Mouse (Mus musculus): ENCODE measurements at regions not wholly inside any gene's neighbourhood (a gene's known extent, or its start where the extent isn't known, plus 50 kb on each side); places are given as distances from the start of the nearest gene placed in this dataset.

- Histone ChIP-seq H3K4me1 (ENCODE audit: control insufficient read depth, insufficient read depth, low read length) (no peaks in the 10 kb centered on the region), H3K9ac (ENCODE audit: low read length) (no peak overlapping the region), H3K36me3 (ENCODE audit: control insufficient read depth, insufficient read depth, low read length) (no peaks in the 10 kb centered on the region), H3K4me2 (ENCODE audit: low read depth, low read length) (no peak overlapping the region), H3K27me3 (ENCODE audit: control insufficient read depth, insufficient read depth, low read length) (no peaks in the 10 kb centered on the region), H3K4me3 (replicated peaks; ENCODE audit: low read length) (no peak overlapping the region), H3K27ac (ENCODE audit: low read length) (no peak overlapping the region), H3K9me3 (replicated peaks; ENCODE audit: control insufficient read depth, low read length) (no peaks in the 10 kb centered on the region)
- no peak for ATAC-seq (ENCODE audit: insufficient read depth, low FRiP score)
- WGBS, result 64% methylated on average over 4 of the region's 4 CpGs
Measured at GRCm38 (mm10) chr17:82731561-82731960, 483.5 kb upstream of the Pkdcc start.

GRCm38 (mm10) chr17:82742445-82742844 lies 472.6 kb upstream of the Pkdcc start:
- Histone ChIP-seq H3K4me2 (ENCODE audit: low read depth, low read length) (no peak overlapping the region), H3K9ac (ENCODE audit: low read length) (no peak overlapping the region), H3K27ac (ENCODE audit: low read length) (no peak overlapping the region), H3K4me1 (ENCODE audit: control insufficient read depth, insufficient read depth, low read length) (no peaks in the 10 kb centered on the region), H3K27me3 (ENCODE audit: control insufficient read depth, insufficient read depth, low read length) (no peaks in the 10 kb centered on the region), H3K4me3 (replicated peaks; ENCODE audit: low read length) (no peak overlapping the region), H3K9me3 (replicated peaks; ENCODE audit: control insufficient read depth, low read length) (no peaks in the 10 kb centered on the region), H3K36me3 (ENCODE audit: control insufficient read depth, insufficient read depth, low read length) (no peaks in the 10 kb centered on the region)
- WGBS, result 92% methylated on average over 1 of the region's 1 CpGs
- ATAC-seq (ENCODE audit: insufficient read depth, low FRiP score), result no peak

GRCm38 (mm10) chr17:82757400-82757799 lies 457.7 kb upstream of the Pkdcc start:
- no peak for ATAC-seq (ENCODE audit: insufficient read depth, low FRiP score)
- H3K27me3 ChIP-seq (ENCODE audit: control insufficient read depth, insufficient read depth, low read length), result no peaks in the 10 kb centered on the region
- H3K27ac ChIP-seq (ENCODE audit: low read length), result no peak overlapping the region
- no peaks in the 10 kb centered on the region for H3K4me1 ChIP-seq (ENCODE audit: control insufficient read depth, insufficient read depth, low read length)
- no peaks in the 10 kb centered on the region for H3K36me3 ChIP-seq (ENCODE audit: control insufficient read depth, insufficient read depth, low read length)
- no peak overlapping the region for H3K4me3 ChIP-seq (replicated peaks; ENCODE audit: low read length)
- H3K4me2 ChIP-seq (ENCODE audit: low read depth, low read length), result no peak overlapping the region
- no peaks in the 10 kb centered on the region for H3K9me3 ChIP-seq (replicated peaks; ENCODE audit: control insufficient read depth, low read length)
- 62% methylated on average over 3 of the region's 3 CpGs for WGBS
- H3K9ac ChIP-seq (ENCODE audit: low read length), result no peak overlapping the region

GRCm38 (mm10) chr17:82779096-82779495 lies 436.0 kb upstream of the Pkdcc start:
- no peak overlapping the region for H3K27ac ChIP-seq (ENCODE audit: low read length)
- no peak overlapping the region for H3K4me2 ChIP-seq (ENCODE audit: low read depth, low read length)
- 79% methylated on average over 2 of the region's 2 CpGs for WGBS
- H3K9ac ChIP-seq (ENCODE audit: low read length), result no peak overlapping the region
- H3K9me3 ChIP-seq (replicated peaks; ENCODE audit: control insufficient read depth, low read length), result no peaks in the 10 kb centered on the region
- no peaks in the 10 kb centered on the region for H3K4me1 ChIP-seq (ENCODE audit: control insufficient read depth, insufficient read depth, low read length)
- H3K36me3 ChIP-seq (ENCODE audit: control insufficient read depth, insufficient read depth, low read length), result no peaks in the 10 kb centered on the region
- no peak overlapping the region for H3K4me3 ChIP-seq (replicated peaks; ENCODE audit: low read length)
- no peaks in the 10 kb centered on the region for H3K27me3 ChIP-seq (ENCODE audit: control insufficient read depth, insufficient read depth, low read length)
- no peak for ATAC-seq (ENCODE audit: insufficient read depth, low FRiP score)

- H3K4me1 ChIP-seq (ENCODE audit: control insufficient read depth, insufficient read depth, low read length), result no peaks in the 10 kb centered on the region
- no peak for ATAC-seq (ENCODE audit: insufficient read depth, low FRiP score)
- no peaks in the 10 kb centered on the region for H3K9me3 ChIP-seq (replicated peaks; ENCODE audit: control insufficient read depth, low read length)
- no peaks in the 10 kb centered on the region for H3K36me3 ChIP-seq (ENCODE audit: control insufficient read depth, insufficient read depth, low read length)
- H3K9ac ChIP-seq (ENCODE audit: low read length), result no peak overlapping the region
- H3K27ac ChIP-seq (ENCODE audit: low read length), result no peak overlapping the region
- H3K4me3 ChIP-seq (replicated peaks; ENCODE audit: low read length), result no peak overlapping the region
- H3K4me2 ChIP-seq (ENCODE audit: low read depth, low read length), result no peak overlapping the region
- WGBS, result 70% methylated on average over 3 of the region's 3 CpGs
- no peaks in the 10 kb centered on the region for H3K27me3 ChIP-seq (ENCODE audit: control insufficient read depth, insufficient read depth, low read length)
Measured at GRCm38 (mm10) chr17:82822129-82822528, 393.0 kb upstream of the Pkdcc start.

GRCm38 (mm10) chr17:82824057-82824456 lies 391.0 kb upstream of the Pkdcc start:
- 71% methylated on average over 7 of the region's 7 CpGs for WGBS
- H3K9me3 ChIP-seq (replicated peaks; ENCODE audit: control insufficient read depth, low read length), result no peaks in the 10 kb centered on the region
- no peak for ATAC-seq (ENCODE audit: insufficient read depth, low FRiP score)
- H3K27ac ChIP-seq (ENCODE audit: low read length), result no peak overlapping the region
- H3K36me3 ChIP-seq (ENCODE audit: control insufficient read depth, insufficient read depth, low read length), result no peaks in the 10 kb centered on the region
- H3K4me2 ChIP-seq (ENCODE audit: low read depth, low read length), result no peak overlapping the region
- no peaks in the 10 kb centered on the region for H3K4me1 ChIP-seq (ENCODE audit: control insufficient read depth, insufficient read depth, low read length)
- no peaks in the 10 kb centered on the region for H3K27me3 ChIP-seq (ENCODE audit: control insufficient read depth, insufficient read depth, low read length)
- no peak overlapping the region for H3K9ac ChIP-seq (ENCODE audit: low read length)
- no peak overlapping the region for H3K4me3 ChIP-seq (replicated peaks; ENCODE audit: low read length)

- no peak overlapping the region for H3K9ac ChIP-seq (ENCODE audit: low read length)
- no peak overlapping the region for H3K27ac ChIP-seq (ENCODE audit: low read length)
- no peaks in the 10 kb centered on the region for H3K36me3 ChIP-seq (ENCODE audit: control insufficient read depth, insufficient read depth, low read length)
- no peaks in the 10 kb centered on the region for H3K4me1 ChIP-seq (ENCODE audit: control insufficient read depth, insufficient read depth, low read length)
- ATAC-seq (ENCODE audit: insufficient read depth, low FRiP score), result no peak
- no peak overlapping the region for H3K4me2 ChIP-seq (ENCODE audit: low read depth, low read length)
- 85% methylated on average over 6 of the region's 6 CpGs for WGBS
- H3K4me3 ChIP-seq (replicated peaks; ENCODE audit: low read length), result no peak overlapping the region
- no peaks in the 10 kb centered on the region for H3K27me3 ChIP-seq (ENCODE audit: control insufficient read depth, insufficient read depth, low read length)
- H3K9me3 ChIP-seq (replicated peaks; ENCODE audit: control insufficient read depth, low read length), result no peaks in the 10 kb centered on the region
Measured at GRCm38 (mm10) chr17:82824619-82825018, 390.5 kb upstream of the Pkdcc start.

- no peak overlapping the region for H3K4me2 ChIP-seq (ENCODE audit: low read depth, low read length)
- no peak overlapping the region for H3K4me3 ChIP-seq (replicated peaks; ENCODE audit: low read length)
- no peaks in the 10 kb centered on the region for H3K36me3 ChIP-seq (ENCODE audit: control insufficient read depth, insufficient read depth, low read length)
- no peak for ATAC-seq (ENCODE audit: insufficient read depth, low FRiP score)
- H3K27me3 ChIP-seq (ENCODE audit: control insufficient read depth, insufficient read depth, low read length), result no peaks in the 10 kb centered on the region
- H3K27ac ChIP-seq (ENCODE audit: low read length), result no peak overlapping the region
- H3K4me1 ChIP-seq (ENCODE audit: control insufficient read depth, insufficient read depth, low read length), result no peaks in the 10 kb centered on the region
- H3K9me3 ChIP-seq (replicated peaks; ENCODE audit: control insufficient read depth, low read length), result no peaks in the 10 kb centered on the region
- no peak overlapping the region for H3K9ac ChIP-seq (ENCODE audit: low read length)
Measured at GRCm38 (mm10) chr17:82827170-82827569, 387.9 kb upstream of the Pkdcc start.

GRCm38 (mm10) chr17:82827841-82828240 lies 387.3 kb upstream of the Pkdcc start:
- no peak overlapping the region for H3K9ac ChIP-seq (ENCODE audit: low read length)
- no peak overlapping the region for H3K4me3 ChIP-seq (replicated peaks; ENCODE audit: low read length)
- 92% methylated on average over 8 of the region's 8 CpGs for WGBS
- H3K4me1 ChIP-seq (ENCODE audit: control insufficient read depth, insufficient read depth, low read length), result no peaks in the 10 kb centered on the region
- H3K9me3 ChIP-seq (replicated peaks; ENCODE audit: control insufficient read depth, low read length), result no peaks in the 10 kb centered on the region
- no peaks in the 10 kb centered on the region for H3K27me3 ChIP-seq (ENCODE audit: control insufficient read depth, insufficient read depth, low read length)
- no peaks in the 10 kb centered on the region for H3K36me3 ChIP-seq (ENCODE audit: control insufficient read depth, insufficient read depth, low read length)
- H3K4me2 ChIP-seq (ENCODE audit: low read depth, low read length), result no peak overlapping the region
- ATAC-seq (ENCODE audit: insufficient read depth, low FRiP score), result no peak
- no peak overlapping the region for H3K27ac ChIP-seq (ENCODE audit: low read length)

- no peak for ATAC-seq (ENCODE audit: insufficient read depth, low FRiP score)
- H3K4me3 ChIP-seq (replicated peaks; ENCODE audit: low read length), result no peak overlapping the region
- H3K9me3 ChIP-seq (replicated peaks; ENCODE audit: control insufficient read depth, low read length), result no peaks in the 10 kb centered on the region
- H3K36me3 ChIP-seq (ENCODE audit: control insufficient read depth, insufficient read depth, low read length), result no peaks in the 10 kb centered on the region
- no peak overlapping the region for H3K27ac ChIP-seq (ENCODE audit: low read length)
- no peak overlapping the region for H3K4me2 ChIP-seq (ENCODE audit: low read depth, low read length)
- H3K9ac ChIP-seq (ENCODE audit: low read length), result no peak overlapping the region
- no peaks in the 10 kb centered on the region for H3K4me1 ChIP-seq (ENCODE audit: control insufficient read depth, insufficient read depth, low read length)
- no peaks in the 10 kb centered on the region for H3K27me3 ChIP-seq (ENCODE audit: control insufficient read depth, insufficient read depth, low read length)
- 83% methylated on average over 5 of the region's 5 CpGs for WGBS
Measured at GRCm38 (mm10) chr17:82828434-82828997, 386.6 kb upstream of the Pkdcc start.

All from stomach, embryonic 16.5 days (tissue).